Mouse (Mus musculus) kidney, embryonic 15.5 days (tissue): ENCODE results near the gene Lypd6b. TPM values are rescaled to one million over a fixed set of nuclear protein-coding genes. Genes with fewer than 3 reads are reported as not detected.

Source experiments
- ATAC-seq: fragments of 200-750 bp; cut with Nextera tagmentation; replicated peaks from 2 replicates; pipeline ENCODE4 v1.8.0; 2017; ENCODE audit warnings: moderate TSS enrichment; ENCODE audit not compliant: low FRiP score
- H3K27ac ChIP-seq: fragments of 300-500 bp; sonication (generic); 2 replicates; pipeline ENCODE4 v1.5.1; 2015; ENCODE audit warnings: mild to moderate bottlenecking, inconsistent platforms
- H3K27me3 ChIP-seq: fragments of 300-500 bp; sonication (generic); 2 replicates; pipeline ENCODE4 v1.6.1; 2015; ENCODE audit warnings: inconsistent platforms
- H3K36me3 ChIP-seq: fragments of 300-500 bp; sonication (generic); 2 replicates; pipeline ENCODE4 v1.6.1; 2015; ENCODE audit warnings: inconsistent platforms
- H3K4me1 ChIP-seq: fragments of 300-500 bp; sonication (generic); 2 replicates; pipeline ENCODE4 v1.6.1; 2015; ENCODE audit warnings: inconsistent platforms
- H3K4me2 ChIP-seq: fragments of 300-500 bp; sonication (generic); 2 replicates; pipeline ENCODE4 v1.6.1; 2015; ENCODE audit warnings: moderate library complexity, mild to moderate bottlenecking, inconsistent platforms
- H3K4me3 ChIP-seq: fragments of 300-500 bp; sonication (generic); replicated peaks from 2 replicates; pipeline ENCODE4 v1.5.1; 2015; ENCODE audit warnings: mild to moderate bottlenecking, inconsistent platforms
- H3K9ac ChIP-seq: fragments of 300-500 bp; sonication (generic); 2 replicates; pipeline ENCODE4 v1.6.1; 2015; ENCODE audit warnings: mild to moderate bottlenecking, inconsistent platforms
- H3K9me3 ChIP-seq: fragments of 300-500 bp; sonication (generic); replicated peaks from 2 replicates; pipeline ENCODE4 v1.6.1; 2016; ENCODE audit warnings: inconsistent platforms
- WGBS: fragments of 180-500 bp; shearing (Covaris S2); methylation state at CpG from one replicate; pipeline ENCODE4 v1.1.7; 2015; ENCODE audit warnings: mixed read lengths; 5-methylcytosine and 5-hydroxymethylcytosine counted together
- polyA plus RNA-seq: library from polyadenylated mRNA; unstranded; fragments of >200 nt; fragmentation: Nextera tagmentation; extraction: Ambion mirVana; gene quantifications from 2 replicates; pipeline ENCODE4 v1.2.1, GENCODE M21; 2015

Gene Lypd6b
- polyA plus RNA-seq, 1 experiment from 2014 or later = 10.0 TPM

- Histone ChIP-seq H3K27ac (no peak overlapping the region), H3K4me3 (no peak overlapping the region), H3K36me3 (peaks cover 4% of the 10 kb centered on the region; the same call in 1 of the 2 replicates), H3K4me1 (peaks cover 31% of the 10 kb centered on the region), H3K9ac (no peak overlapping the region), H3K27me3 (no peaks in the 10 kb centered on the region), H3K4me2 (no peak overlapping the region), H3K9me3 (no peaks in the 10 kb centered on the region)
- 85% methylated on average over 14 of the region's 14 CpGs for WGBS
- no peak for ATAC-seq
Measured at GRCm38 (mm10) chr2:49748628-49749342, 38.7 kb upstream of the Lypd6b start.

GRCm38 (mm10) chr2:49749730-49750576 is 37.5 kb upstream of the Lypd6b start:
- Histone ChIP-seq H3K27me3 (no peaks in the 10 kb centered on the region), H3K9ac (no peak overlapping the region), H3K4me2 (no peak overlapping the region), H3K27ac (no peak overlapping the region), H3K4me1 (peaks cover 20% of the 10 kb centered on the region), H3K36me3 (peaks cover 6% of the 10 kb centered on the region; the same call in 1 of the 2 replicates), H3K4me3 (no peak overlapping the region), H3K9me3 (no peaks in the 10 kb centered on the region)
- WGBS = 79% methylated on average over 11 of the region's 11 CpGs
- ATAC-seq = no peak

GRCm38 (mm10) chr2:49751544-49752210 is 35.8 kb upstream of the Lypd6b start:
- Histone ChIP-seq H3K4me1 (peaks cover 11% of the 10 kb centered on the region), H3K36me3 (peaks cover 6% of the 10 kb centered on the region; the same call in 1 of the 2 replicates), H3K9ac (no peak overlapping the region), H3K27me3 (no peaks in the 10 kb centered on the region), H3K4me2 (no peak overlapping the region), H3K4me3 (no peak overlapping the region), H3K27ac (no peak overlapping the region), H3K9me3 (no peaks in the 10 kb centered on the region)
- ATAC-seq = no peak
- 82% methylated on average over 10 of the region's 10 CpGs for WGBS

- Histone ChIP-seq H3K27me3 (no peaks in the 10 kb centered on the region), H3K4me3 (no peak overlapping the region), H3K9me3 (no peaks in the 10 kb centered on the region), H3K4me2 (no peak overlapping the region), H3K27ac (no peak overlapping the region), H3K4me1 (peaks cover 6% of the 10 kb centered on the region; the same call in 1 of the 2 replicates), H3K36me3 (peaks cover 6% of the 10 kb centered on the region; the same call in 1 of the 2 replicates), H3K9ac (no peak overlapping the region)
- WGBS = 85% methylated on average over 8 of the region's 8 CpGs
- no peak for ATAC-seq
Measured at GRCm38 (mm10) chr2:49752211-49752607, 35.3 kb upstream of the Lypd6b start.

- no peaks in the 10 kb centered on the region; the same call in 1 of the 2 replicates for H3K4me1 ChIP-seq
- no peak overlapping the region for H3K9ac ChIP-seq
- WGBS = 92% methylated on average over 3 of the region's 3 CpGs
- no peak overlapping the region for H3K27ac ChIP-seq
- H3K4me2 ChIP-seq = no peak overlapping the region
- H3K4me3 ChIP-seq = no peak overlapping the region
- ATAC-seq = no peak
- no peaks in the 10 kb centered on the region for H3K9me3 ChIP-seq
- H3K36me3 ChIP-seq = peaks cover 6% of the 10 kb centered on the region; the same call in 1 of the 2 replicates
- no peaks in the 10 kb centered on the region for H3K27me3 ChIP-seq
Measured at GRCm38 (mm10) chr2:49753062-49753461, 34.4 kb upstream of the Lypd6b start.

GRCm38 (mm10) chr2:49755054-49755453 is 32.4 kb upstream of the Lypd6b start:
- Histone ChIP-seq H3K4me1 (no peaks in the 10 kb centered on the region; the same call in 1 of the 2 replicates), H3K4me2 (no peak overlapping the region), H3K27me3 (no peaks in the 10 kb centered on the region), H3K4me3 (no peak overlapping the region), H3K9me3 (no peaks in the 10 kb centered on the region), H3K9ac (no peak overlapping the region), H3K36me3 (peaks cover 10% of the 10 kb centered on the region; the same call in 1 of the 2 replicates), H3K27ac (no peak overlapping the region)
- ATAC-seq = peak; percentile 82
- 53% methylated on average over 2 of the region's 2 CpGs for WGBS

- H3K9me3 ChIP-seq = no peaks in the 10 kb centered on the region
- no peak overlapping the region for H3K4me3 ChIP-seq
- no peak overlapping the region for H3K4me2 ChIP-seq
- H3K27ac ChIP-seq = no peak overlapping the region
- WGBS = 76% methylated on average over 7 of the region's 7 CpGs
- no peak overlapping the region for H3K9ac ChIP-seq
- no peaks in the 10 kb centered on the region; the same call in 1 of the 2 replicates for H3K4me1 ChIP-seq
- peaks cover 10% of the 10 kb centered on the region; the same call in 1 of the 2 replicates for H3K36me3 ChIP-seq
- no peak for ATAC-seq
- no peaks in the 10 kb centered on the region for H3K27me3 ChIP-seq
Measured at GRCm38 (mm10) chr2:49757616-49758015, 29.9 kb upstream of the Lypd6b start.

- Histone ChIP-seq H3K4me1 (peaks cover 12% of the 10 kb centered on the region), H3K4me3 (no peak overlapping the region), H3K9me3 (no peaks in the 10 kb centered on the region), H3K27me3 (no peaks in the 10 kb centered on the region), H3K27ac (no peak overlapping the region), H3K4me2 (no peak overlapping the region), H3K36me3 (peaks cover 5% of the 10 kb centered on the region; the same call in 1 of the 2 replicates), H3K9ac (no peak overlapping the region)
- 50% methylated on average over 7 of the region's 7 CpGs for WGBS
- ATAC-seq = peak; percentile 83
Measured at GRCm38 (mm10) chr2:49764331-49764946, 23.0 kb upstream of the Lypd6b start.

- H3K27ac ChIP-seq = peak overlapping the region; percentile 49
- H3K9ac ChIP-seq = no peak overlapping the region
- no peaks in the 10 kb centered on the region for H3K9me3 ChIP-seq
- no peak for ATAC-seq
- H3K27me3 ChIP-seq = no peaks in the 10 kb centered on the region
- no peak overlapping the region for H3K4me2 ChIP-seq
- WGBS = 56% methylated on average over 2 of the region's 2 CpGs
- H3K4me3 ChIP-seq = no peak overlapping the region
- no peaks in the 10 kb centered on the region for H3K36me3 ChIP-seq
- peaks cover 37% of the 10 kb centered on the region for H3K4me1 ChIP-seq
Measured at GRCm38 (mm10) chr2:49768916-49769315, 18.6 kb upstream of the Lypd6b start.

- H3K27me3 ChIP-seq = no peaks in the 10 kb centered on the region
- peaks cover 37% of the 10 kb centered on the region for H3K4me1 ChIP-seq
- H3K27ac ChIP-seq = peak overlapping the region; percentile 49; the same call in 1 of the 2 replicates
- 43% methylated on average over 5 of the region's 5 CpGs for WGBS
- no peaks in the 10 kb centered on the region for H3K9me3 ChIP-seq
- no peaks in the 10 kb centered on the region for H3K36me3 ChIP-seq
- no peak overlapping the region for H3K9ac ChIP-seq
- H3K4me2 ChIP-seq = no peak overlapping the region
- ATAC-seq = peak; percentile 81
- no peak overlapping the region for H3K4me3 ChIP-seq
Measured at GRCm38 (mm10) chr2:49770440-49770839, 17.0 kb upstream of the Lypd6b start.

GRCm38 (mm10) chr2:49771172-49771571 is 16.3 kb upstream of the Lypd6b start:
- WGBS = 65% methylated on average over 11 of the region's 11 CpGs
- Histone ChIP-seq H3K4me3 (no peak overlapping the region), H3K27ac (peak overlapping the region; percentile 41; the same call in 1 of the 2 replicates), H3K36me3 (no peaks in the 10 kb centered on the region), H3K27me3 (no peaks in the 10 kb centered on the region), H3K9ac (no peak overlapping the region), H3K9me3 (no peaks in the 10 kb centered on the region), H3K4me1 (peaks cover 37% of the 10 kb centered on the region), H3K4me2 (no peak overlapping the region)
- no peak for ATAC-seq
